Mouse (Mus musculus) midbrain, embryonic 16.5 days (tissue): ENCODE measurements at regions not wholly inside any gene's neighbourhood (a gene's known extent, or its start where the extent isn't known, plus 50 kb on each side); places are given as distances from the start of the nearest gene placed in this dataset.

Source experiments
- ATAC-seq: fragments of 200-750 bp; cut with Nextera tagmentation; 2 replicates; pipeline ENCODE4 v1.8.0; 2017; ENCODE audit warnings: moderate TSS enrichment
- H3K27ac ChIP-seq: fragments of 300-500 bp; sonication (generic); 2 replicates; pipeline ENCODE4 v1.5.1; 2014; ENCODE audit warnings: mild to moderate bottlenecking, low read length, mixed read lengths
- H3K27me3 ChIP-seq: fragments of 300-500 bp; sonication (generic); 2 replicates; pipeline ENCODE4 v1.6.1; 2014; ENCODE audit warnings: low read depth, low read length, mixed read lengths; ENCODE audit not compliant: control insufficient read depth, insufficient read depth
- H3K36me3 ChIP-seq: fragments of 300-500 bp; sonication (generic); 2 replicates; pipeline ENCODE4 v1.6.1; 2014; ENCODE audit warnings: mild to moderate bottlenecking, low read length, moderate library complexity, mixed read lengths; ENCODE audit not compliant: control insufficient read depth, insufficient read depth
- H3K4me1 ChIP-seq: fragments of 300-500 bp; sonication (generic); 2 replicates; pipeline ENCODE4 v1.6.1; 2014; ENCODE audit warnings: mild to moderate bottlenecking, low read length, mixed read lengths; ENCODE audit not compliant: control insufficient read depth, insufficient read depth
- H3K4me2 ChIP-seq: fragments of 300-500 bp; sonication (generic); 2 replicates; pipeline ENCODE4 v1.6.1; 2014; ENCODE audit warnings: mild to moderate bottlenecking, low read length, mixed read lengths
- H3K4me3 ChIP-seq: fragments of 300-500 bp; sonication (generic); 2 replicates; pipeline ENCODE4 v1.5.1; 2014; ENCODE audit warnings: low read depth, mild to moderate bottlenecking, low read length, moderate library complexity, mixed read lengths
- H3K9ac ChIP-seq: fragments of 300-500 bp; sonication (generic); 2 replicates; pipeline ENCODE4 v1.6.1; 2014; ENCODE audit warnings: low read depth, low read length, mixed read lengths
- H3K9me3 ChIP-seq: fragments of 300-500 bp; sonication (generic); replicated peaks from 2 replicates; pipeline ENCODE4 v1.6.1; 2014; ENCODE audit warnings: mild to moderate bottlenecking, low read length, mixed read lengths; ENCODE audit not compliant: control insufficient read depth, poor library complexity, severe bottlenecking
- WGBS: fragments of 180-500 bp; shearing (Covaris S2); extraction: QIAGEN DNeasy Blood & Tissue Kit; methylation state at CpG from one replicate; pipeline ENCODE4 v1.1.7; 2014; 5-methylcytosine and 5-hydroxymethylcytosine counted together

DNA sequence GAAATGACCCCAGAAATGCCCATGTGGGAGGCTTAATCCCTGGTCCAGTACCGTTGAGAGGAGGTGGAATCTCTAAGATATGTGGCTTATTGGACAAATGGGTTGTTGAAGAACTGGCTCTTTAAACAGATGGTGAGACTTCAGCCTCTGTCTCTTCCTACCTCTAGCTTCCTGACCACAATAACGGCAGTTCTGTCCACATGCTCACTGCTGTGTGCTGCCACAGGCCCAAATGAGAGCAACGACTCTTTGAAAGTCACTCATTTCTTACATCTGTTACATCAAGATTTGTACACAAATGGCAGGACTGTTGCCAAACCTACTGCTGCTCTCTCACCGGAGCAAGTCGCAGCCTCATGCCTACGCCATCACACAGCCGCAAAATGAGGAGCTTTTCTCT is 217.6 kb upstream of the Slc7a11 start:
- Histone ChIP-seq H3K27me3 (no peaks in the 10 kb centered on the region), H3K27ac (no peak overlapping the region), H3K9ac (no peak overlapping the region), H3K4me2 (no peak overlapping the region), H3K4me3 (no peak overlapping the region), H3K36me3 (no peaks in the 10 kb centered on the region), H3K4me1 (peaks cover 6% of the 10 kb centered on the region; the same call in 1 of the 2 replicates), H3K9me3 (no peaks in the 10 kb centered on the region)
- no peak for ATAC-seq
- 71% methylated on average over 7 of the region's 7 CpGs for WGBS

DNA sequence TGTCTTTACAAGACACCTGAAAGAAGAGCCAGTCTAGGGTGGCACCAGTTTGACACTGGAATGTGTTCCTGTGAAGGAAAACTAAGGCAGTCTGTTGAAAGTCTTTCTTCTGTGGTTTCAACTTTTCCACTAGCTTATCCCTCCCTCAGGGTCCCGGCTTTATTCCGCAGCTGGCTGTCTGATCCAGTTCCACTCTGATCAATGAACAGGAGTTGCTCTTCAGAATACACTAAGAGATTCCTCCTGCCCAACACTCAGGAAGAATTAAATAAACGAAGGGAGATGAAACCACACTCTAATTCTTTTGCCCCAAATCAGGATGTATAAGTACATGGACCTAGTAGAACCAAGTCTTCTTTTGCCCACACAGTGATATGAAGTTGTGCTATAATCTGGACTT is 217.2 kb upstream of the Slc7a11 start:
- Histone ChIP-seq H3K9me3 (no peaks in the 10 kb centered on the region), H3K9ac (no peak overlapping the region), H3K27me3 (no peaks in the 10 kb centered on the region), H3K27ac (no peak overlapping the region), H3K4me3 (no peak overlapping the region), H3K4me2 (no peak overlapping the region), H3K36me3 (no peaks in the 10 kb centered on the region), H3K4me1 (peaks cover 6% of the 10 kb centered on the region; the same call in 1 of the 2 replicates)
- ATAC-seq = no peak
- 78% methylated on average over 3 of the region's 3 CpGs for WGBS

DNA sequence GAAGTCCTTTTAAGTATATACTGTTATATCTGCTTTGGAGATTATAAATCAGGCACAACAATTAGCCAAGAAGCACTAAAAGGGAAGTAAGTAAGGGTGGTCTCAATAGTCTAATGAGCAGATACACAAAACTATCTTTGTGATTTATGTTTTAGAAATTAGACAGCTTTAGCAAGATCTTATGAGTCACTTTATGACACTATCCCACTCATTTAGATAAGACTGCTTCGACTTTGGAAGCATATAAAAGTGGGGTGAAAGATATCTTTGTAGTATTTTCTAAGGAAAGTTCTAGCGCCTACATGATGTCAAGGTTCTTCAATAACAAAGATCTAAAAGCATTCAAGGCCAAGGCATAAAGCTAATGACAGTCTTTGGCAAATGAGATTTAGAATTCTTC is 214.5 kb upstream of the Slc7a11 start:
- ATAC-seq = no peak
- H3K27ac ChIP-seq = no peak overlapping the region
- peaks cover 6% of the 10 kb centered on the region; the same call in 1 of the 2 replicates for H3K4me1 ChIP-seq
- H3K4me3 ChIP-seq = no peak overlapping the region
- no peaks in the 10 kb centered on the region for H3K9me3 ChIP-seq
- H3K4me2 ChIP-seq = no peak overlapping the region
- no peak overlapping the region for H3K9ac ChIP-seq
- H3K36me3 ChIP-seq = no peaks in the 10 kb centered on the region
- no peaks in the 10 kb centered on the region for H3K27me3 ChIP-seq
- WGBS = 82% methylated on average over 2 of the region's 2 CpGs

DNA sequence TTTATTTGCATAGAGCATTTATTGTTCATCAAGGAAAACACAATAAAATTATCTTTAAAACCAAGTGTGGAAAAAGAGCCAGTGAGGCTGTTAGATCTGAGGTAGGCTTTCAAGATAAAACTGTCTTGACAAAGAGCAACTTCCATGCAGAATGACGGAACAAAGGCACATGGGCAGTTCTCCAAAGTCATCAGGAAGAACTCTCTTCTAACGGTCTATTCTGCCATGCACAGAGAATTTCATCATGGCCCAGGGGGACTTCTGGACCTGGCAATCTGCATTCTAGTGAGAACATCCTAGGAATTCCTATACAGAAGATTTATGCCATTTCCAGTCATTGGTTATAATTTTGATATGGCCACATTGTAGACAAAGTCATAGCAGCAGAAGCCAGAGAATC is 211.0 kb upstream of the Slc7a11 start:
- ATAC-seq = no peak
- 82% methylated on average over 2 of the region's 2 CpGs for WGBS
- no peaks in the 10 kb centered on the region for H3K27me3 ChIP-seq
- no peak overlapping the region for H3K4me3 ChIP-seq
- no peaks in the 10 kb centered on the region for H3K36me3 ChIP-seq
- H3K9ac ChIP-seq = no peak overlapping the region
- no peak overlapping the region for H3K27ac ChIP-seq
- no peak overlapping the region for H3K4me2 ChIP-seq
- no peaks in the 10 kb centered on the region for H3K9me3 ChIP-seq
- no peaks in the 10 kb centered on the region for H3K4me1 ChIP-seq

DNA sequence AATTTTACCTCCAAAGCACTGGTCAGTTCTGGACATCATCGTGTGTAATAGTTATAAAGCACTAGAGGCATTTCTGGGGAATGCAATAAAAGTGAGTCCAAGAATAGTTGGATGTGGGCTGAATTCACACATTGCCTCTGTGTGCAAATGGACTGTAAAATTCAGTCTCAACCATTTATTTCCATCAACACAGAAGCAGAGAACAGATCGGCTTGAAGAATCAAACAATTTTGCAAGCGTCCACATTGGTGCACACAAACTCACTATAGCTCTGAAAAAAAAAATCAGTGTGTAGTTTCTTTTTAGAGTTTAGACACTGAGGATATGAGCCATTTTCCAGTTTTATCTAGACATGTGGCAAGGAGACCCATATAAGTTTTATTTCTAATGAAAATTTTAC is 208.9 kb upstream of the Slc7a11 start:
- Histone ChIP-seq H3K27me3 (no peaks in the 10 kb centered on the region), H3K36me3 (no peaks in the 10 kb centered on the region), H3K4me3 (no peak overlapping the region), H3K9me3 (no peaks in the 10 kb centered on the region), H3K27ac (no peak overlapping the region), H3K4me2 (no peak overlapping the region), H3K4me1 (no peaks in the 10 kb centered on the region), H3K9ac (no peak overlapping the region)
- WGBS = 96% methylated on average over 3 of the region's 3 CpGs
- no peak for ATAC-seq

DNA sequence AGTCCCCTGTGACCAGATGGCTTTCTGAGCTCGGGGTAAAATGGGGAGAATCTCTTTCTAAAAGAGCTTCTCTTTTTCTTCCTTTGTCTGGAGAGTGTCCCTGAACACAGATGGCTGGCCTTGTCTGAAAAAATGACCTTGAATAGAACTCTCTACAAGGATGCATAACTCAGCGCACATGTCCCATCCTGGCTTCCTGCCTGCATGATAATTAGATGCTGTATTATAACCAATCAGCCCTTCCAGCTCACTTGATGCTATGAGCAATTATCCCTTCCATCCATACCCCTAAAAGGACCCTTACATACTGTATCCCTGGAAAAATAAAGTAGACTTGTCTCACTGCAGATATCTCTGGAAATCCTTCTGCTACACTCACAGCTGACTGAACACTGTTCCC is 199.7 kb upstream of the Slc7a11 start:
- Histone ChIP-seq H3K9me3 (no peaks in the 10 kb centered on the region), H3K4me3 (no peak overlapping the region), H3K36me3 (no peaks in the 10 kb centered on the region), H3K9ac (no peak overlapping the region), H3K4me2 (no peak overlapping the region), H3K27me3 (no peaks in the 10 kb centered on the region), H3K27ac (no peak overlapping the region), H3K4me1 (no peaks in the 10 kb centered on the region)
- ATAC-seq = no peak
- 47% methylated on average over 2 of the region's 2 CpGs for WGBS

DNA sequence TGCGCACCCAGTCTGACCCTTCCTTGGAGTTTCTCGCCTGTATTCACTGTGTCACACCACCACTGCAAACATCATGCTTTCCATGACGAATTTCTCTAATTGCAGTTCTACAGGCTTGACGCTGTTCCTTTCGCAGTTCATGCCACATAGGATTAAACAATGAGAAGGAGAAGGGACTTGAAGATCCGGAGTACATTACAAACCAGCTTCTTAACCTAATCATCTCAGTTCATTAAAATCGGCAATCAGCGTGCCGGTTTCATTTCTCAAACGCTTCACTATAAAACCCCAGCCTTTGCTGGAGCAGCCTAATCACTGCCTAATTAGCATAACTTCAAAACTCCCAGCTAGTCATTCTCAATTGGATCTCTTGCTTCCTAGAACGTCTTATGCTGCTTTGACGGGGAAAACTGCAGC is 196.5 kb upstream of the Slc7a11 start:
- ATAC-seq = peak; percentile 81
- no peak overlapping the region for H3K9ac ChIP-seq
- peak overlapping the region; percentile 1 for H3K4me2 ChIP-seq
- H3K9me3 ChIP-seq = no peaks in the 10 kb centered on the region
- no peaks in the 10 kb centered on the region for H3K27me3 ChIP-seq
- no peak overlapping the region for H3K27ac ChIP-seq
- H3K4me1 ChIP-seq = no peaks in the 10 kb centered on the region
- H3K36me3 ChIP-seq = no peaks in the 10 kb centered on the region
- no peak overlapping the region for H3K4me3 ChIP-seq
- WGBS = 35% methylated on average over 12 of the region's 12 CpGs

DNA sequence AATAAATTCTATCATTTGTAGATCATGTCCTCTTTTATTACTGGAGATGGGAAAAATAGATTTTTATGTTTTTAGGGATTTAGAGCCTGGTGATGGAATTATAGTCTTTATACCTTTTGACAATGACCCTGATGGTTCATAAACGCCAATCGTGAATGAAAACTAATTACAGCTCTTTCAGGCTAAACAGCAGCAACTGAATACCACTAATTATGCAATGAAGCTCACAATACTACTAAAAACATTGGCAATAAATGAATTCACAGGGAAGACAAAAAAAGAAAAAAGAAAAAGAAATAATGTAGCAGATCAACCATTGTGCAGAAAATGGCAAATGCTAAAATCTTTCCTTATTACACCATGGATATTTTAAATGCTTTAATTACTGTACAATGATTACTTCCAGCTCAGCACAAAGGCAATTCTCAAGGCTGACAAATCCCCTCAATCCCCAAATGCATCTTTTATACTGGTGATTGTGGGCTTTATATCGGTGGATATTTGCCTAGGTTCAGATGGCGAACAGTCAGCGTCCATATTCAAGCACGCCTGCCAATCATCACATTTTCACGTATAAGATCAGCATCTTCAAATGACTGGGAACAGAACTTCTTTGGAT is 191.2 kb upstream of the Slc7a11 start:
- Histone ChIP-seq H3K4me3 (no peak overlapping the region), H3K4me2 (no peak overlapping the region), H3K27ac (no peak overlapping the region), H3K9me3 (no peaks in the 10 kb centered on the region), H3K36me3 (no peaks in the 10 kb centered on the region), H3K27me3 (no peaks in the 10 kb centered on the region), H3K4me1 (no peaks in the 10 kb centered on the region), H3K9ac (no peak overlapping the region)
- ATAC-seq = no peak; the same call in 1 of the 2 replicates
- 55% methylated on average over 7 of the region's 7 CpGs for WGBS

DNA sequence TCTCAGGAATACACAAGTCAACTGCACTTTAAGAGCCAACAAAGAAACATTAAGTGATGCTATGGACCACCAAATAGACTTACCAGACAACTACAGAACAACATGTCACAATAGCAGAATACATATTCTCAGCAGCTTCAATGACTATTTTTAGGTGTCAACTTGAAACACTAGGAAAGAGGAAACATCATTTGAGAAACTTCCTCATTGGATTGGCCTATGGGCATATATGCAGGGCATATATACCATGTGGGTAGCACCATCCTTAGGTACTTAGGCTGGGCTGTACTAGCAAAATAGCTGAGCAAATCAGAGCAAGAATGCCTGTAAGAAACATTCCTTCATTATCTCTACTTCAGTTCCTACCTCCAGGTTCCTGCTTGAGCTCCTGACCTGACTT is 187.9 kb upstream of the Slc7a11 start:
- Histone ChIP-seq H3K9me3 (no peaks in the 10 kb centered on the region), H3K4me2 (no peak overlapping the region), H3K36me3 (no peaks in the 10 kb centered on the region), H3K9ac (no peak overlapping the region), H3K27ac (no peak overlapping the region), H3K4me3 (no peak overlapping the region), H3K4me1 (no peaks in the 10 kb centered on the region), H3K27me3 (no peaks in the 10 kb centered on the region)
- ATAC-seq = no peak
